Mouse (Mus musculus) bone marrow macrophage, adult 2 months (primary cell): ENCODE results near the gene Notch2.

Experiments used
- CTCF ChIP-seq: IDR thresholded peaks from 2 replicates; pipeline ENCODE4 v1.5.1; 2012; ENCODE audit warnings: low read depth, mild to moderate bottlenecking, low read length, moderate library complexity
- POLR2A ChIP-seq: IDR thresholded peaks from 2 replicates; pipeline ENCODE4 v1.6.1; 2012; ENCODE audit warnings: mild to moderate bottlenecking, low read depth, low read length, borderline replicate concordance

GRCm38 (mm10) chr3:98042955-98043456 is 29.7 kb downstream of the Notch2 start:
- no peak for TF ChIP-seq POLR2A
- no peak for TF ChIP-seq CTCF
